Mouse (Mus musculus): ENCODE data around the gene Gm20498. TPM values are rescaled to one million over a fixed set of nuclear protein-coding genes. Genes with fewer than 3 reads are reported as not detected.
A peak's percentile ranks its signal among the peaks of the same experiment; 100 is the strongest.
"Not testable (repeated sequence)": the region's sequence is repeated elsewhere in the genome, so short reads cannot be mapped to it uniquely, and the experiment has no call there.

Gm20498 gene
- polyA plus RNA-seq, 1 experiment from 2014 or later, result 28.6 TPM

- Histone ChIP-seq H3K4me1 (ENCODE audit: control insufficient read depth, insufficient read depth, low read length) (no peaks in the 10 kb centered on the region), H3K27ac (ENCODE audit: low read length) (no peak overlapping the region), H3K27me3 (ENCODE audit: control insufficient read depth, insufficient read depth, low read length) (no peaks in the 10 kb centered on the region), H3K4me3 (ENCODE audit: low read length) (no peak overlapping the region), H3K36me3 (ENCODE audit: control insufficient read depth, insufficient read depth) (no peaks in the 10 kb centered on the region), H3K9ac (ENCODE audit: low read length) (no peak overlapping the region), H3K4me2 (ENCODE audit: low read depth, low read length) (no peak overlapping the region), H3K9me3 (replicated peaks; ENCODE audit: control insufficient read depth, low read length) (no peaks in the 10 kb centered on the region)
- no peak for ATAC-seq (replicated peaks; ENCODE audit: extremely low read depth, insufficient read depth, low FRiP score)
- 45% methylated on average over 3 of the region's 3 CpGs for WGBS
Observed at GRCm38 (mm10) chr12:81413211-81413610, 119.5 kb downstream of the Gm20498 start.

GRCm38 (mm10) chr12:81408966-81409365 lies 123.7 kb downstream of the Gm20498 start:
- Histone ChIP-seq H3K9ac (ENCODE audit: low read length) (no peak overlapping the region), H3K4me3 (ENCODE audit: low read length) (no peak overlapping the region), H3K4me1 (ENCODE audit: control insufficient read depth, insufficient read depth, low read length) (no peaks in the 10 kb centered on the region), H3K4me2 (ENCODE audit: low read depth, low read length) (no peak overlapping the region), H3K27ac (ENCODE audit: low read length) (no peak overlapping the region), H3K36me3 (ENCODE audit: control insufficient read depth, insufficient read depth) (no peaks in the 10 kb centered on the region), H3K9me3 (replicated peaks; ENCODE audit: control insufficient read depth, low read length) (no peaks in the 10 kb centered on the region), H3K27me3 (ENCODE audit: control insufficient read depth, insufficient read depth, low read length) (no peaks in the 10 kb centered on the region)
- 82% methylated on average over 3 of the region's 3 CpGs for WGBS
- ATAC-seq (replicated peaks; ENCODE audit: extremely low read depth, insufficient read depth, low FRiP score), result no peak

DNA sequence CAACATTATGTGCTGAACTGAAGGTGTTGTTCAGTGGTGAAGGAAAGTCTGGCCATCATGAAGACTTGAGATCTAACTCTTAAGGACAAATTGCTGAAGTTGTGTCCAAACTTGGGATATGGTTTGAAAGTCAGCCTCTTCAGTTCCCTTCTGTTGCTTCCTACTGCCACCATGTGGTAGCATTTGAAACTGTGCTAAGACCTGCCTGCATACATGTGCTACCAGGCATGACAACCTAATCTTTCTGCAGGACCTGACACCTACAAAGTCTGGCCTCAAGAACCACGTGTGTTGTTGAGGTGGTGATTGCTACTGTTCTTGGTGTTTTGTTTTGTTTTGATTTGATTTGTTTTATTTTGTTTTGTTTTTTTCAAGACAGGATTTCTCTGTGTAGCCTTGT lies 130.5 kb downstream of the Gm20498 start:
- no peaks in the 10 kb centered on the region for H3K36me3 ChIP-seq (ENCODE audit: control insufficient read depth, insufficient read depth)
- 13% methylated on average over 1 of the region's 1 CpGs for WGBS
- H3K4me2 ChIP-seq (ENCODE audit: low read depth, low read length), result no peak overlapping the region
- H3K4me3 ChIP-seq (ENCODE audit: low read length), result no peak overlapping the region
- no peak for ATAC-seq (replicated peaks; ENCODE audit: extremely low read depth, insufficient read depth, low FRiP score)
- no peaks in the 10 kb centered on the region for H3K9me3 ChIP-seq (replicated peaks; ENCODE audit: control insufficient read depth, low read length)
- no peak overlapping the region for H3K9ac ChIP-seq (ENCODE audit: low read length)
- no peaks in the 10 kb centered on the region for H3K4me1 ChIP-seq (ENCODE audit: control insufficient read depth, insufficient read depth, low read length)
- H3K27ac ChIP-seq (ENCODE audit: low read length), result no peak overlapping the region
- H3K27me3 ChIP-seq (ENCODE audit: control insufficient read depth, insufficient read depth, low read length), result no peaks in the 10 kb centered on the region

DNA sequence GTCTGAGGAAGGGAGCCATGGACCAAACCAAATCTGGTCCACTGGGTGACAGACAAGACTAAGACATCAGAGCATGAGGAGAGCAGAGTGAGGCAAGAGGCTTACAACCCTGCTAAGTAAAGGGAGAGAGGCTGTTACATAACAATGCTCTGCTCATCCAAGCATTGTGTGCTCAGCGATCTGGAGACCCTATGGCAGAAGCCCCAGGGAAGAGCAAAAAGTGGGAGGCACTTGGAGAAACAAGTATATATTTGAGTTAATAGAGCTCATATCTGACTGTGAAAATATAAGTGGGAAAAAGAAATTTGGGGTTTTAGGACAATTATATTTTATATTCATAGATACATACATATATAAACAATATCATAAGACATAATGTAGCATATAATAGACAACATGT lies 153.3 kb downstream of the Gm20498 start, which contains the start of gene Gm4787:
TSS of gene Gm4787 (minus strand) at position 101 of the 400 bp plus-strand sequence.
- not testable (repeated sequence) for H3K9me3 ChIP-seq (replicated peaks; ENCODE audit: control insufficient read depth, low read length); H3K4me3 ChIP-seq (ENCODE audit: low read length); H3K9ac ChIP-seq (ENCODE audit: low read length); H3K4me1 ChIP-seq (ENCODE audit: control insufficient read depth, insufficient read depth, low read length); H3K4me2 ChIP-seq (ENCODE audit: low read depth, low read length); ATAC-seq (replicated peaks; ENCODE audit: extremely low read depth, insufficient read depth, low FRiP score); H3K36me3 ChIP-seq (ENCODE audit: control insufficient read depth, insufficient read depth); H3K27ac ChIP-seq (ENCODE audit: low read length); H3K27me3 ChIP-seq (ENCODE audit: control insufficient read depth, insufficient read depth, low read length)
- WGBS, result 85% methylated on average over 1 of the region's 1 CpGs

DNA sequence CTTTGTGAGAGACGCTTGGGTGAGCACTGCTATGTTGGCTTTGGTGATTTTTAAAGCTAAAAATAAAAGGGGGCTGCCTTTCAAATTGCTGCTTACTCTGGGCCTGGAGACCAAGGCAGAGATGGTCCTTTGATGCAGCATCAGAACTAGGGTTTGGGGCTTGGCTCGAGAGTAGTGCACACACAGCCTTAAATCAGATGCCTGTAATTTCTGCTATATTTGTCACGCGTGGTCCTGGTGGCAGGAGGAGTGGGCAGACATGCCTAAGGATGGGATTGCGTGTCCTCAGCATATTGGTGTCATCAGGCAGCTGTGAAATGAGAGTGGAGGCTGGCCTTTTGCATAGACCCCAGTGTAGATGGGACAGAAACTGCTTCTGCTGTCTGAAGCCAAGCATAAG lies 198.9 kb downstream of the Gm20498 start:
- no peaks in the 10 kb centered on the region for H3K9me3 ChIP-seq (replicated peaks; ENCODE audit: control insufficient read depth, low read length)
- 73% methylated on average over 5 of the region's 5 CpGs for WGBS
- no peak overlapping the region; the same call in 1 of the 2 replicates for H3K4me3 ChIP-seq (ENCODE audit: low read length)
- H3K4me1 ChIP-seq (ENCODE audit: control insufficient read depth, insufficient read depth, low read length), result peaks cover 6% of the 10 kb centered on the region
- ATAC-seq (replicated peaks; ENCODE audit: extremely low read depth, insufficient read depth, low FRiP score), result no peak
- H3K27me3 ChIP-seq (ENCODE audit: control insufficient read depth, insufficient read depth, low read length), result peaks cover 41% of the 10 kb centered on the region
- H3K27ac ChIP-seq (ENCODE audit: low read length), result no peak overlapping the region
- no peak overlapping the region for H3K4me2 ChIP-seq (ENCODE audit: low read depth, low read length)
- no peak overlapping the region for H3K9ac ChIP-seq (ENCODE audit: low read length)
- H3K36me3 ChIP-seq (ENCODE audit: control insufficient read depth, insufficient read depth), result no peaks in the 10 kb centered on the region

DNA sequence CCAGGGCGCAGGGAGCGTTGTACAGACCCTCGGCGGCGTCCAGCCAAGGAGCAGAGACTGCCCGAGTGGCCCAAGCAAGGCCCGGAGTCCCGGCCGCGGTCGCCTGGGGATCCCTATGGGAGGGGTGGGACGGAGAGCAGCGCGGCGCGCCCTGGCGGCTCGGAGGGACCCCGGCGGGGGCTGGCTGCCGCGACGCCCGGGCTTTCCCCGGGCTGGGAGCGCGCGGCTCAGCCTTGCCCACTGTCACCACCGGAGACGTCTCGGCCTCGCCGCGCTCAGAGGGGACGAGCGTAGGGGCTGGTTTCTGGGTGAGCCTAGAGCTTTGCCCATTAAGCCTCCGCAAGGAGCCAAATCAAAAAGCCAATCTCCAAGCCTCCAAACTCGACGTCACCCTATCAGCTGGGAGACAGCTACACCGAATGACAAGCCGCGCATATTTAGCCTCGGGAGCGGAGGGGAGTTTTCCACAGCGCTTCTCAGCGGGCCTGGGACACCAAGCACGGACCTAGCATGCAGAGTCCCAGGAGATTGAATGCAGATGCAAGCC lies 199.8 kb downstream of the Gm20498 start, which contains the start of gene Slc8a3:
TSS of gene Slc8a3 (minus strand) at position 306 of the 547 bp plus-strand sequence.
- Histone ChIP-seq H3K4me1 (ENCODE audit: control insufficient read depth, insufficient read depth, low read length) (peaks cover 6% of the 10 kb centered on the region), H3K4me3 (ENCODE audit: low read length) (peak within 1 kb of the TSS; percentile 65), H3K9ac (ENCODE audit: low read length) (peak within 1 kb of the TSS; percentile 72), H3K36me3 (ENCODE audit: control insufficient read depth, insufficient read depth) (no peaks in the 10 kb centered on the region), H3K9me3 (replicated peaks; ENCODE audit: control insufficient read depth, low read length) (no peaks in the 10 kb centered on the region), H3K27ac (ENCODE audit: low read length) (no peak within 1 kb of the TSS), H3K4me2 (ENCODE audit: low read depth, low read length) (peak within 1 kb of the TSS; percentile 99), H3K27me3 (ENCODE audit: control insufficient read depth, insufficient read depth, low read length) (peaks cover 41% of the 10 kb centered on the region)
- ATAC-seq (replicated peaks; ENCODE audit: extremely low read depth, insufficient read depth, low FRiP score), result 0 out of 2 replicates have a peak, but pooled peaks have one; percentile 38
- under 1% methylated on average over 47 of the region's 47 CpGs for WGBS

- peak overlapping the region; percentile 99 for H3K4me2 ChIP-seq (ENCODE audit: low read depth, low read length)
- H3K9ac ChIP-seq (ENCODE audit: low read length), result peak overlapping the region; percentile 72
- H3K9me3 ChIP-seq (replicated peaks; ENCODE audit: control insufficient read depth, low read length), result no peaks in the 10 kb centered on the region
- no peak overlapping the region for H3K27ac ChIP-seq (ENCODE audit: low read length)
- ATAC-seq (replicated peaks; ENCODE audit: extremely low read depth, insufficient read depth, low FRiP score), result peak; percentile 42; the same call in 1 of the 2 replicates
- H3K4me1 ChIP-seq (ENCODE audit: control insufficient read depth, insufficient read depth, low read length), result peaks cover 6% of the 10 kb centered on the region
- peaks cover 41% of the 10 kb centered on the region for H3K27me3 ChIP-seq (ENCODE audit: control insufficient read depth, insufficient read depth, low read length)
- H3K36me3 ChIP-seq (ENCODE audit: control insufficient read depth, insufficient read depth), result no peaks in the 10 kb centered on the region
- 3% methylated on average over 54 of the region's 54 CpGs for WGBS
- peak overlapping the region; percentile 65 for H3K4me3 ChIP-seq (ENCODE audit: low read length)
Observed at GRCm38 (mm10) chr12:81331937-81332874, 200.5 kb downstream of the Gm20498 start.

DNA sequence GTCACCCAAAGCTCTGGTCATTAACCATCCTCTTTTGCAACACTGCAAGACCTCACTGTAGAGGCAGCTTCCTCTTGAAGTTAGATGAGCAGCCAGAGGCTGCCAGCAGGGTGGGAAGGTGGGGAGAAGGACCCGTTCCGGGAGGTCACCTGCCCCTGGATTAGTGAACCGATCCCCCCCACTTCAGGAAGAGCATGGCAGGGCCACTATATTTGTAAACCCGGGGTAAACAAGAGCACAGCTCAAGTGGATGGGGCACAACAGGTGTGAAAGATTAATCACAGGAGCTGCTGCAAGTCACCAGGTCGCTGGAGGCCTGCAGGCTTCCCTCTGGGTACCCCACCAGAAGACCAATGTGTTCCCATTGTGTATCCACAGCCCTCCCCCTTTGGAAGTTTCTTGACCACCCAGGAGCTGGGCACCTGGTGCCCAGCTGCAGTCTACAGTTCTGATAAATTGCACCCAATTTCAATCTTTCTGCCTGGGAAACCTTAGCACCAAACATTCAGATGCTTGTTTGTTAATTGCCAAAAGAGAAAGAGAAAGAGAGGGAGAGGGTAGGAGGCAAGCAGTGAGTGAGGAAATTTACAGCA lies 201.6 kb downstream of the Gm20498 start:
- Histone ChIP-seq H3K9me3 (replicated peaks; ENCODE audit: control insufficient read depth, low read length) (no peaks in the 10 kb centered on the region), H3K9ac (ENCODE audit: low read length) (no peak overlapping the region), H3K27ac (ENCODE audit: low read length) (no peak overlapping the region), H3K27me3 (ENCODE audit: control insufficient read depth, insufficient read depth, low read length) (peaks cover 41% of the 10 kb centered on the region), H3K4me1 (ENCODE audit: control insufficient read depth, insufficient read depth, low read length) (peaks cover 6% of the 10 kb centered on the region), H3K4me2 (ENCODE audit: low read depth, low read length) (no peak overlapping the region), H3K4me3 (ENCODE audit: low read length) (no peak overlapping the region), H3K36me3 (ENCODE audit: control insufficient read depth, insufficient read depth) (no peaks in the 10 kb centered on the region)
- WGBS, result 51% methylated on average over 5 of the region's 5 CpGs
- ATAC-seq (replicated peaks; ENCODE audit: extremely low read depth, insufficient read depth, low FRiP score), result no peak

DNA sequence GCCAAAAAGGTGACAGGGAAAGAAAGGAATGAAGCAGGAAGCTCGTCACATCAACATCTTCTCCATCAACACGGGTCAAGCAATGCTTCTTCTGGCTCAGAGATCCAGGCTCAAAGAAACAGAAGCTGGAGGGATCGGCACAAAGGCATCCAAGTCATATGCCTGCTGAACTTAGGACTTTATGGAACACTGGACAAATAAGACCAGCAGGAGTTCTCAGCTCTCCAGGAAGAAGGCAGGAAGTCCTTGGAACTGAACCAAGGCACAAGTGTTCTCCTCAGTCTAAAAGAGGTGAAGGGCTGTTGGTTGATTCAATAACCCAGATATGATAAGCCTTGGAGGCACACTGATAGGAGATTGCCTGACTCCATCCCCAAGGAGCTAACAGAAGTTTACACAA lies 207.7 kb downstream of the Gm20498 start:
- H3K9me3 ChIP-seq (replicated peaks; ENCODE audit: control insufficient read depth, low read length), result no peaks in the 10 kb centered on the region
- H3K27me3 ChIP-seq (ENCODE audit: control insufficient read depth, insufficient read depth, low read length), result no peaks in the 10 kb centered on the region
- H3K4me3 ChIP-seq (ENCODE audit: low read length), result no peak overlapping the region
- no peak overlapping the region for H3K9ac ChIP-seq (ENCODE audit: low read length)
- H3K36me3 ChIP-seq (ENCODE audit: control insufficient read depth, insufficient read depth), result no peaks in the 10 kb centered on the region
- peaks cover 6% of the 10 kb centered on the region for H3K4me1 ChIP-seq (ENCODE audit: control insufficient read depth, insufficient read depth, low read length)
- no peak for ATAC-seq (replicated peaks; ENCODE audit: extremely low read depth, insufficient read depth, low FRiP score)
- no peak overlapping the region for H3K27ac ChIP-seq (ENCODE audit: low read length)
- no peak overlapping the region for H3K4me2 ChIP-seq (ENCODE audit: low read depth, low read length)
- WGBS, result 67% methylated on average over 3 of the region's 3 CpGs

Measured in heart, embryonic 16.5 days (tissue).